ENCODE assay signal across 9 mouse cellular contexts in the genomic region with DNA sequence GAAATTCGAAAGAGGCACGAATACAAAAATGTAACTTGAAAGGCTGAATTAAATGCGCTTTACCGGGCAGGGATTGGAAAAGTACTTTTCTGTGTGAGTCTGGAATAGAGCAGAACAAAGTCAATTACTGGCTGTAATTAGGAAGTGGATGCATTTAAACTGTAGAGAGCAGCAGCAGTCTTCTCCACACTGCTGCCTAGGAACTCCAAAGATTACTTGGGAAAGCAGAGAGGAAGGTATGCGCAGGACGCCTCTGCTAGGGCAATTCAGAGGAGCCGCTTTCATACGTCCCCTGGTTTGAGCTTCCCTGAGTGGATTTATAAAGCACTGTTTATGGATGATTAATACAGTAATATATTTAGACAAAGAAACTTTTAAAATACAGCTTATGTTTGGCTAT.
DNase-seq lines count a peak whose midpoint lies in the region; TF ChIP-seq lines count a peak whose summit lies in the region.
"Had no signal": no experiment of that assay in that cellular context is flagged by ENCODE, and none has a peak within 500 bp of the region (broad histone marks: within the 10 kb centered on the region; RNA-seq: fewer than 3 reads in every experiment).

No protein-coding gene starts in this region.

- intact Hi-C loops in left cerebral cortex, postnatal 25 days (cut with DNase I) = no loop called here

- DNase-seq in frontal cortex, postnatal 36 days (ENCODE audit: low spot score in 2 of 2) = peak; percentile 19 to 59
- DNase-seq in frontal cortex, postnatal 25 days (ENCODE audit: low spot score in 2 of 2) = no peak
- peak; percentile 24 to 69 for DNase-seq in left cerebral cortex, postnatal 25 days (ENCODE audit: low spot score in 2 of 2)
- DNase-seq in left cerebral cortex, adult 11 months (ENCODE audit: low spot score) = no peak
- peak; percentile 67 for DNase-seq in brain, embryonic 14.5 days (ENCODE audit: low read depth)
- peak; percentile 20 for DNase-seq in forelimb bud, embryonic 11.5 days (ENCODE audit: low read depth, low spot score)
- no peak for DNase-seq in adrenal gland, adult 2 months
- DNase-seq in adrenal gland, postnatal 25 days = no peak
- DNase-seq: B cell, adult 2 months had no signal

- no peak for TF ChIP-seq POLR2A in brain, embryonic 14.5 days (IDR thresholded peaks at IDR 0.05; ENCODE audit: borderline replicate concordance, extremely low read depth, insufficient read depth, insufficient read length, poor library complexity, severe bottlenecking)

- TF ChIP-seq CTCF in brain, embryonic 14.5 days (IDR thresholded peaks at IDR 0.05; ENCODE audit: borderline replicate concordance, extremely low read depth, insufficient read depth, insufficient read length) = no peak

Comparison
In these comparisons a context has a peak if more than half of its experiments do, and no peak if none do; other contexts are left out.
1. DNase-seq: peak in frontal cortex, postnatal 36 days (2 of 2), left cerebral cortex, postnatal 25 days (2 of 2), brain, embryonic 14.5 days (single experiment) and forelimb bud, embryonic 11.5 days (single experiment); none in frontal cortex, postnatal 25 days (0 of 2), left cerebral cortex, adult 11 months (single experiment), adrenal gland, adult 2 months (single experiment) and adrenal gland, postnatal 25 days (single experiment).